Mouse (Mus musculus) lung, postnatal 14 days (tissue): ENCODE measurements around the gene Krtap4-2.

ENCODE experiments used
- DNase-seq: peaks from one replicate; pipeline ENCODE4 v3.0.0; 2021

The Krtap4-2 gene

GRCm38 (mm10) chr11:99585096-99585495 is 49.8 kb downstream of the Krtap4-2 start:
- DNase-seq, result no peak
